Mouse (Mus musculus) CD4-positive, CD25-positive, alpha-beta regulatory T cell, adult 9 weeks (primary cell): Measurements from ENCODE around the gene Trim52. TPM values are rescaled to one million over a fixed set of nuclear protein-coding genes. Genes with fewer than 3 reads are reported as not detected.

ENCODE experiments used
- polyA plus RNA-seq: library from polyadenylated mRNA; unstranded; fragments of 100-300 nt; shearing (Covaris generic); gene quantifications from one replicate; pipeline ENCODE4 v1.2.1, GENCODE M21; 2017

Trim52 gene
- polyA plus RNA-seq: not detected

GRCm38 (mm10) chr14:106105980-106106379 lies at the start of gene Trim52:
Trim52 (plus strand) TSS chr14:106106198.

Other genes with a start within 250 kb of the Trim52 start
- not detected for gene Spry2, start 209.4 kb upstream of the Trim52 start, polyA plus RNA-seq